Mouse (Mus musculus): ENCODE data around the gene Ubb.

DNA sequence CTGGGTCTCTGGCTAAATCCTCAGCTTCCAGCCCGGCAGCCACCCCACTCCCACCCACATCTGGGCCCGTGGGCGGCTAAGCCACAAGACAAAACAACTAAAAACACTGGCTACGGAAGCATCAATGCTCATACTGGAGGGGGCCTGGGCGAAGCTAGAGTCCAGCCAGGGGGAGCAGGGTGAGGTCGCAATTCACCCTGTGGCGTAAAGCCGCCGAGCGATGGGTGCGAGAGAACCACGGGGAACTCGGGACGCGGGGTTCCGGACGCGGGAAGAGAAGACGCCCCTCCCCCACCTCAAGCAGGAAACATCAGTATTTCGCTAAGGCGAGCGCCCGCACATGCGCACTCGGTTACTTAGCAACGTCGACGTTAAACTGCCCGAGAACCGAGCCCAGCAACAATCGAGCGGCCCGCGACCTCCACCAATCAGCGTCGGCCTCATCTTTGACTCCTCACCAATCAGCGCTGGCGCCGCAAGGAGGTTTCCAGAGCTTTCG, at the start of gene Ubb:
- no peak for TF ChIP-seq CTCF (IDR thresholded peaks at IDR 0.05; ENCODE audit: insufficient read depth, low read length)
- peak; percentile 97; the same call in 1 of the 2 replicates for TF ChIP-seq POLR2A (IDR thresholded peaks at IDR 0.05; ENCODE audit: borderline replicate concordance, extremely low read depth, low read depth, low read length)
